Mouse (Mus musculus): Measurements from ENCODE around the gene Defb35. TPM values are rescaled to one million over a fixed set of nuclear protein-coding genes. Genes with fewer than 3 reads are reported as not detected.
"Not testable (repeated sequence)": the region's sequence is repeated elsewhere in the genome, so short reads cannot be mapped to it uniquely, and the experiment has no call there.

The Defb35 gene
- not detected in 2 replicates for polyA plus RNA-seq (2015; fragmentation: Nextera tagmentation; extraction: Ambion mirVana)

DNA sequence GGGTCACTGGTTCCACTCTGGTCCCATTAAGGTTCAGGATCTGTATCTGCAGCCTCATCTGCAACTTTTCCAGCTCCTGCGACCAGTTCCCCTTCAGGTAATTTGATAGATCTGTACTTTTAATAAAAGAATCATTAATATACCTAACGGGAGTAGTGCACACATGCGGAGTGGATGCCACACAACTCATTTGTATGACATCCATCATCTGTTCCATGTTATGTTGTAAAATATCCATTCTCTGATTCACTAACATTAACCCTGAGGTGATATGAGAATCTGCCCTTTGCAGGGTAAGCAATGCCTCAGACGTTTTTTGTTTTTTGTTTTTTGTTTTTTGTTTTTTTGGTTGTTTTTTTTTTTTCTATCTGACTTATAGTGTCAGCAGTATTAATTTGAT, at the start of gene Defb35:
Defb35 (plus strand) TSS at position 301 of the 400 bp plus-strand sequence.
- DNase-seq (ENCODE audit: low spot score), result not testable (repeated sequence)

DNA sequence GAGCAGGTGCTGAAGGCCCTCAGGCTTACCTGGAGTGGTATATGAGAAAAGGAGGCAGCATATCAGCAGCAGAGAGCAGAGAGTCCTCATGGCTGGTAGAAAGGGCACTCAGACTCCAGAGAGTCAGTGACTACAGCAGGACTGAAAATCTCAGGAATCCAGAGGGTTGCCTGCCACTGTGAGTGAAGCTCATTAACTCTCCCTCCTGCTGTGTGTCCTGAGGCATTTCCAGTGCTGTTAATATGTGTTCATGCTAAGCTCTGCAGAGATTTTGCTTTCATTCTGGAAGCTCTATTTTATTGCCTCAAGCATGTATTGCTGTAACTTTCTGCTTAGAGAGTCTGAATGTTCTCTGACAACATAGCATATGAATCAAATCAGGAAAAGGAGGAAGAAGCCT, 31.9 kb upstream of the Defb35 start, which contains the start of gene Defb11:
Defb11 (minus strand) TSS at position 123 of the 400 bp plus-strand sequence.
- DNase-seq (ENCODE audit: low spot score), result not testable (repeated sequence)

DNA sequence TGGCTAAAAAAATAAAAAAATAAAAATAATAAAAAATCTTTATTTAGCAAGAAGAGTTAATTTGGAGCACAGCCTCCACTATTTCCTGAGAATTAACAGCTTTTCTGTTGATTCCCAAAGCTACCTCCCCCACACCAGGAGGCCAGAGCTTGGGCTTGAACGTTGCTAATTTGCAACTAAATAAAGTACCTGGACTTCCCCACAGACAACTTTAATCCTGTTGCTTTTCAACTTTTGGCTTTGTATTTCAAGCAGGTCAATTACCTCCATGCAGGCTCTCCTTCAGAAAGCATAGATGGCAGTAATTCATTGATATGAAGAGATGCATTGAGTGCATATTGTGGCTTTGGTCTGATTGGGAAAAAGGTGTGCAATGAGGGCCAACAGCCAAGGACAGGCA, 26.2 kb upstream of the Defb35 start:
- no peak for DNase-seq (ENCODE audit: low spot score)

DNA sequence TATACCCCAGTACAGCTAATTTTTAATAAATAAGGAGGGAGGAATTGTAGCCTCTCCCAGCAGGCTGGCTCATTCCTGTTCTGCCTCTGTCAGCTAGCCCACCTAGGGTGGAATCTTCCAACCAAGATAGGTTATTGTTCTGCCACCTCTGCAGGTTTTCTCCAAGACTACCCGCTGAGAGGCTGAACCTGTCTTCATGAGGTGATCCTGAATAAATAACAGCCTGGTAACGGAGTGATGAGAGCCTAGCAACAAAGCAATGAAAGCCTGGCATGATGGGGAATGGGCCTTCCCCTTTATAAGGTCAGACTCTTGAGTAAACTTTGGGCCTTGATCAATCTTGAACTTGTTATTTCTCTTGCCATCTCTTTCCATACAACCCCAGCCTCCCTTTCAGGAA, 25.6 kb upstream of the Defb35 start:
- DNase-seq (ENCODE audit: low spot score), result no peak

DNA sequence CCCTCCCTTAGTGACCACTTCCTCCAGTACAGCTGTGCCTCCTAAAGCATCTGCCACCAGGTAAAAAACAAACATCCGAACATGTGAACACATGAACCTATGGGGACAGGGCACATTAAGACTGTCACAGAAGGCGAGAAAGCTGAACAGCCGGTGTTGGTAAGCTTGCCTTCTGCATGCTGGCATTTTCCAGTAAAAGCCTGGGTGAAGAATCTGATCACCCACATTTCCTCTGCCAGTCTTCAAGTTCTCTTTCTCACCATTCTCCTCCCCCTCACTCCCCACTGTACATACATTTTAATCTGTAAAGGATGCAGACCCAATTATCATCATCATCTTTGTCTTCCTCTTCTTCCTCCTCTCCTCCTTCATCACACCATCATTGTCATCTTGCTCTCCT, 22.5 kb upstream of the Defb35 start:
- no peak for DNase-seq (ENCODE audit: low spot score)

DNA sequence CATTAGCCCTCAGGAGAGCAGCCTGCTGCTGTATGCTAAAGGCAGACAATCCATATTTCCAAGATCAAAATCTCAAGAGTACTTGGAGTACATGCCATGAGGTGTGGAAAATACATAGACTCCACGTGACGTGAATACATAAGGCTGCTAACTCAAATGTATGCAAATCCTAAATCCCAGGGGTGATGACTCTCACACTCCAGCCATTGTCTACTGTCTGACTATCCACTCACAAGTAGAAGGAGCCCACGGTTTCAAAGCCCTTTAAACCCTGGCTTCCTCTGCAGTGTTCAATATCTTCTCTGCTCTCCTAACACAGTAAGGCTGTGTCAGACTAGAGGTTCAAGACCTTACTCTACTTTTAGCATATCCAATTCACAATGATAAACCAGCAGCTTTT, 7.4 kb upstream of the Defb35 start:
- DNase-seq (ENCODE audit: low spot score), result not testable (repeated sequence)

DNA sequence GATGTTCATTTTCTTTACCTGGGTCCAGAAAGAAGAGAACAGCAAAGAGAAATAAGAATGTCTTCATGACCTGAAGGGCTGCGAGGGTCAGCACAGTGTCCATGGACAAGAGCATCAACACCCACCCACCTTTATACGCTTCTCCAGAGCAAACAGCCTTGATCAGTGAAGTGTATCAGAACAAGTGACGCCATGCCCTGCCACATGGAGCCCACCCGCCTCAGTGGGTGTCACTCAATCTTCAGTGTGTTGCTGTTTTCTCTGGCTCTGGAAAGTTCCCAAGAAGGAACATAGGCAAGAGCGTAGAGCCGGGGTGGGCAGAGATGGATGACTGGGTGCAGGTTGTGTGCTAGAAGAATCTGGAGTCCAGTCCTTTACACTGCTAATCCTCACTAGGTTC, 5.5 kb upstream of the Defb35 start, which contains the start of gene Defb15:
Defb15 (minus strand) TSS at position 101 of the 400 bp plus-strand sequence.
- no peak for DNase-seq (ENCODE audit: low spot score)

DNA sequence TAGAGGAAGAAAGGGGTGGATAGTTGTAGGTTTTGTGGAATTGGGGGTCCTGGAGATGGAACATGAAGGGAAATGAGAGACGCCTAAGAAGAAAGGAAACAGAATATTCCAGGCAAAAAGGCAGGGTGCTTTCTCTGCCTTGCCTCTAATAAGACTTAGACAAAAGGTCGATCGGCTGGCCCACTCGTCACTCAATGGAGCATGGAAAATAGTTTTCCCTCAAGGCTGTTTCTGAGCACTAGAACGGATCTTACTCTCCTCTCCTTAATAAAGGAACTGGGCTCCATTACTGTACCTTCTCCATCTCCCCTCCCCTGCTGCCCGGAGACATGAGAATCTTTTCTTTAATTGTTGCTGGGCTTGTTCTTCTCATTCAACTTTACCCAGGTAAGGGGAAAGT, 8.3 kb downstream of the Defb35 start, which contains the start of gene Defb13:
Defb13 (plus strand) TSS at position 301 of the 400 bp plus-strand sequence.
- DNase-seq (ENCODE audit: low spot score), result no peak

DNA sequence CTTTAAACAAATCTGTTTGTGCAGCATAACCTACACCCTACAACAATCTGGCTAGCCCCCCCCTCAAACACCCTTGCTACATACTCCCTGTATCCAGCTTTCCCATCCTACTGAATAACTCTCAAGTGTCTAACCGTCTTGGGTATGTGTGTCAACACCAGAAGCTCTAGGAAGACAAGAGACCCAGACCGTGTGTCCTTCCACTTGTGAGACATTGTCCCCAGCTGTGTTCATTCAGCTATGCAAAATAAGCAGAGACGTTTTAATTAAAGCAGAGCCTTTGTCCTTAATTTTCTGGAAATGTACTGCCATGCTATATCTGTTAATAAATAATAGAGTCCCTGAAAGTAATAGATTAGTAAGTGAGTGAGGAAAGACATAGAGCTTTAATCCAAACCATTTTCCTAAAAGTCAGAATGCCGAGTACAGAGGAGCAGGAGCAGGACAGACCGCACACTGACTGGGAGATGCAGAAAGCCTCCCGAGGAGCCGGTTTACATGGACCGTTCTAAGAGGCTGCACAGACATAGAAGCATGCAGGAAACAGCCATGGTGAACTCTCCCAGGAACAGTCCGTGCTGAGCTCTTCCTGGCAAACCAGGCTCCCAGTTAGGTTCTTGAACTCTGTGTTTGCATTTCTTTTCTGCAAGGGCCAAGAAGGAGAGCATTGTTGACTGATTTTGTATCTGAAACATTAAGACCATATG, 9.3 kb downstream of the Defb35 start:
- DNase-seq (ENCODE audit: low spot score), result no peak

DNA sequence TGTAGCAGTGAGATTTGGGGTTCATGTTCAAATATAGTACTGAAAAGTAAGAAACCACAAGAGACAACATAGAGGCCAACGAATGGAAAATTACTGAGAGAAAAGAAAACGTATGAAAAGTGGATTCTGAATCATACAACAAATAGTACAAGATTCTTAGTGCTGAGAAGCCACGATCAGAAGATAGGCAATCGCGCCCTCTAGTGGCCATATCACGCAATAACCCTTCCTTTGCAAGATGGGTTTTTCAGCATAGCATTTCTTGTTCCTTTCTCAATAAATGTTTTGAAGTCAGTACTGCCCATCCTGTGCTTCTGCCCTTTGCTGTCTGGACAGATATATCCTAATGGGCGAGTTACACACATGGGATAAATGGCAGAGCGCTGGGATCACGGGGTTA, 17.2 kb downstream of the Defb35 start:
- peak; percentile 10 for DNase-seq (ENCODE audit: low spot score)

DNA sequence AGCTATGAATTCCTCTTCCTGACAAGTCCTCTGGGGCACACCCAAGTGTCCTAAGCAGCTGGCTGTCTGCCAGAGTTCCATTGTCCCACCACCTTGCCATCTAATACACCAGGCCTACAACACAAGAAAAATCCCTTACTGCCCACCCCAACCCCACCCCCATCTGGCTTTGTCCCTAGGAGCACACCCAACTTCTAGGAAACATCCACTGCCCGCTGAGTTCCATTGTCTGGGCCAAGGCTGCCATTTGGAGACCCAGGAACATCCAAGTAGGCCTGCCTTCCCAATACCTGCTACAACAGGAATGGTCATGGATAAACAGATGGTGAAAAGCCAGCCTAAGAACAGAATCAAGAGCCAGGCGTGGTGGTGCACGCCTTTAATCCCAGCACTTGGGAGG, 18.2 kb downstream of the Defb35 start:
- no peak for DNase-seq (ENCODE audit: low spot score)

DNA sequence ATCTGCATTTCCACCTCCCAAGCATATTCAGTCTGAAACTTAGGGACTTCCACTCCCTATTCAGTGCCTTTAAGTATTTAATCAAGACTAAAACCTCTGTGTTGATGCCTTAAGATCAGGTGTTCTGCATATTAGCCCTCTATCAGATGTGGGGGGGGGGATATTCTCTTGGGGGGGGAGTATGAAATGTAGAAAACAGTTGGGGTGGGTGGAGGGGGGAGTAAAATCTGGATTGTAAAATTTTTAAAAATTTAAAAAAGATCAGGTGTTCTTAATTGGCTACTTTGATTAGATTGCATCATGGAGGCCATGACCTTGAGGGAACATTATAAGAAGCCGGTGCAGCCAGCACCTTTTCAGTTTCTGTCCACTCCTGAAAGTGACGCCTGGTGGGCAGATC, 20.3 kb downstream of the Defb35 start, which contains the start of gene Fam90a1a:
Fam90a1a (plus strand) TSS at position 301 of the 400 bp plus-strand sequence.
- DNase-seq (ENCODE audit: low spot score), result no peak

DNA sequence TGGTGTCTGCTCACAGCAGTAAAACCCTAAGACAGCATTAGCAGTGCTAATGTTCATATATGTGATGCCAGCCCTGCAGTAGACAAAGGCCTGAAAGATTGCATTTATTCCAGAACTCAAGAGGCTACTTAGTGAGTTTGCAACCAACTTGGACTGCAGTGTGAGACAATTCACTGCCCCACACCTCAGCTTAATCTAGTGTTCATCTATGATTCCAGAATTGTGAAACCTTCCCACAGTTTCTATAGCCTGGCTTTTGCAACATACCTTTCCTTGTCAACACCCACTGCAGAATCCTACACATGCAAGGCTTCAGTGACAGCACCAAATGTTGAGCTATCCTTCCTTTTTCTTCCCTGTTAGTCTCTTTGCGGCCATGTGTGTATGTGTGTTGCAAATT, 28.5 kb downstream of the Defb35 start:
- DNase-seq (ENCODE audit: low spot score), result no peak

DNA sequence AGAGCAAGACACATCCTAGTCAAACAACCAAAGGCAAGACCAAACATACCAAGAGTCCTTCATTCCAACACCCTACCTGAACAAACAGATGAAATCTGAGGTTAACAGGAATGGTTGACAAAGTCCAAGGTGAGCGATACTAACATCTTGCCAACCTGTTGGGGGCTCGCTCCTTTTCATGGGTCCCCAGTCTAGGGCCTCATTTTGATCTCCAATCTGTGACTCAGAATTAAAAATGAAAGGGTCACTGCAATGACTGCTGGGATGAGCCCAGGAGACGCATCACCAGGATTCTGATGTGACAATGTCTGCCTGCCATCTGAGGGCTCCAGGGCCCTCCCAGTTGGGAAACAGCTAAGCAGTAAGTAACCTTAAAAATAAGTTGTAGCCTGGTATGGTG, 31.3 kb downstream of the Defb35 start, which contains the start of gene Ccdc70:
Ccdc70 (plus strand) TSS at position 301 of the 400 bp plus-strand sequence.
- no peak for DNase-seq (ENCODE audit: low spot score)

DNA sequence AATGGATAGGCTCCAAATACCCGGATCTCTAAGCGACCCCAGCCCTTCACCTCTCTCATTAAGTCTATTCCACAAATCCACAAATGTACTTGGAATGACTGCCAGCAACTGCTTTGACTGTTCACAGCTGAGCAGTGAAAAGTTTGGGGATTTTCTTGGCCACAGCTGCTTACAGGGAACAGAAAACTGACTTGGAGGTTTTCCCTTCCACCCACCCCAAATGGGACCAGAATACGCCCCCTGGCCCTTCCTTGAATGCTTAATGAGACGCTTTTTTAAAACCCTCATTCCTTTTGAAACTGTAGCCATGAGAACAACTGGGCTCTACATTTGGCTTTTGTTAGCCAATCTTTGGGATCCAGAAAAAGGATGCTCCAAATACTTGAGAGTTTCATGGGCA, 40.0 kb downstream of the Defb35 start:
- DNase-seq (ENCODE audit: low spot score), result no peak

DNA sequence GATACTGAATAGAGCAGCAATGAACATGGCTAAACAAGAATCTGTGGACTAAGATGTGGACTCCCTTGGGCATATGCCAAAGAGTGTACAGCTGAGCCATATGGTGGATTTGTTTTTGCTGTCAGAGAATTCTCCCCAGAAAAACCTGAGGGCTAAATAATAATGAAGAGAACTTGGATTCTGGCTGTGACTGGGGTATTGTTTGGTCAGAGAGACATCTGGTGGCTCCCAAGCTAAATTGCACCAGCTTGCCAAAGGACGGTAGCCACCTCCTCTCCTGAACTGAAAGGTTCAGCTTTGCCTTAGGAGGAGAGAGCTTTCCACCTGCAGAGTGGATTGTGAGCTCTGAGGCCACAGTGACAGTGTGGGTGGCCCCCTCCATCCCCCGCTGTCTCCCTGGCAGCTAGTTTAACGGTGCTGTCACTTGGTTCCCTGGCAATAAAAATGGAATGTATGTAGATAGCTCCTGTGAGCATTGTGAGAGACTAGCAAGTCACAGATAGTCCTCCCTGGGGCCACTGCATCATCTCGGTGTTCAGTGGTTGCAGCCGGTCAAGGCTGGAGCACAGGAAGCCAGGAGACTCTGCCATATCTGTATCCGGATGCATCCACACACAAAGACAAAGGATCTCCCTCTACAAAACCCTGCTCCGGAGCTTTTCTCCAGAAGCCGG, 43.6 kb downstream of the Defb35 start:
- no peak for DNase-seq (ENCODE audit: low spot score)

Other genes starting within 250 kb of the Defb35 start
- 0.48 TPM in 1 of 2 replicates, not detected in the other for gene AY761184, start 234.7 kb upstream of the Defb35 start, polyA plus RNA-seq (2015; fragmentation: Nextera tagmentation; extraction: Ambion mirVana)
- gene Defa24, start 203.9 kb upstream of the Defb35 start, polyA plus RNA-seq (2015; fragmentation: Nextera tagmentation; extraction: Ambion mirVana), result 0.59 and 0.77 TPM in 2 replicates
- 0.41 TPM in 1 of 2 replicates, not detected in the other for gene Defb50, start 114.8 kb upstream of the Defb35 start, polyA plus RNA-seq (2015; fragmentation: Nextera tagmentation; extraction: Ambion mirVana)
- not detected in 2 replicates for gene Defb2, start 98.4 kb upstream of the Defb35 start, polyA plus RNA-seq (2015; fragmentation: Nextera tagmentation; extraction: Ambion mirVana)
- not detected in 2 replicates for gene Defb10, start 79.5 kb upstream of the Defb35 start, polyA plus RNA-seq (2015; fragmentation: Nextera tagmentation; extraction: Ambion mirVana)
- gene Defb9, start 52.9 kb upstream of the Defb35 start, polyA plus RNA-seq (2015; fragmentation: Nextera tagmentation; extraction: Ambion mirVana), result not detected in 2 replicates
- not detected in 2 replicates for gene Defb11, start 31.9 kb upstream of the Defb35 start, polyA plus RNA-seq (2015; fragmentation: Nextera tagmentation; extraction: Ambion mirVana)
- gene Defb15, start 5.6 kb upstream of the Defb35 start, polyA plus RNA-seq (2015; fragmentation: Nextera tagmentation; extraction: Ambion mirVana), result not detected in 2 replicates
- not detected in 2 replicates for gene Defb13, start 8.4 kb downstream of the Defb35 start, polyA plus RNA-seq (2015; fragmentation: Nextera tagmentation; extraction: Ambion mirVana)
- gene Fam90a1a, start 20.4 kb downstream of the Defb35 start, polyA plus RNA-seq (2015; fragmentation: Nextera tagmentation; extraction: Ambion mirVana), result 0.07 TPM in 1 of 2 replicates, not detected in the other
- not detected in 2 replicates for gene Ccdc70, start 31.4 kb downstream of the Defb35 start, polyA plus RNA-seq (2015; fragmentation: Nextera tagmentation; extraction: Ambion mirVana)
- 2.3 and 2.4 TPM in 2 replicates for gene Atp7b, start 122.0 kb downstream of the Defb35 start, polyA plus RNA-seq (2015; fragmentation: Nextera tagmentation; extraction: Ambion mirVana)
- 15.4 and 16.5 TPM in 2 replicates for gene Alg11, start 122.4 kb downstream of the Defb35 start, polyA plus RNA-seq (2015; fragmentation: Nextera tagmentation; extraction: Ambion mirVana)
- gene Nek5, start 186.7 kb downstream of the Defb35 start, polyA plus RNA-seq (2015; fragmentation: Nextera tagmentation; extraction: Ambion mirVana), result 0.23 TPM in 1 of 2 replicates, not detected in the other
- gene Nek3, start 228.1 kb downstream of the Defb35 start, polyA plus RNA-seq (2015; fragmentation: Nextera tagmentation; extraction: Ambion mirVana), result 4.5 and 4.7 TPM in 2 replicates
- gene Ckap2, start 247.5 kb downstream of the Defb35 start, polyA plus RNA-seq (2015; fragmentation: Nextera tagmentation; extraction: Ambion mirVana), result 34.7 and 37.7 TPM in 2 replicates